18 mouse cellular contexts compared by ENCODE assay signal in the genomic region with DNA sequence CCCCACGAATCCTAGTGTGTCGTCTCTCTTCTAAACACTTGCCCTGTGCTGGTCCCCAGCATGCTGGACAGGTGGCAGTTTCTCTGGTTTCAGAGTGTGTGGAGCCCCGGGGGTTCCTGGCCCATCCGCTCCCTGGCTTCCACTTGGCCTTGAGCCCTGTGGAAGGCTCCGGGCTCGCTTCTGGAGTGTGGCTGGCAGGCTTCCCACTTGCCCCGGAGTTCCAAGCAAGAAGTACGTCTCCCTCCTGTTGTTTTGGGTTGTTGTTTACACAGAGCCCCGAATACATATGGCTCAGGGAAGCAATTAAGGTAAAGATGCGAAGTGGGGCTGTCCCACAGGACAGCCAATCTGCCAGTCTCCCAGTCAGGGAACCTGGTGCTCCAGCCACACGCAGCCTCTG. TPM values are rescaled to one million over a fixed set of nuclear protein-coding genes. Genes with fewer than 3 reads are reported as not detected.
DNase-seq lines count a peak whose midpoint lies in the region; ATAC-seq and TF ChIP-seq lines count a peak whose summit lies in the region.
"Had no signal": no experiment of that assay in that cellular context is flagged by ENCODE, and none has a peak within 500 bp of the region (broad histone marks: within the 10 kb centered on the region; RNA-seq: fewer than 3 reads in every experiment).

No protein-coding gene starts in this region.

- no peaks in the 10 kb centered on the region for H3K36me3 ChIP-seq in heart, embryonic 14.5 days (ENCODE audit: control insufficient read depth, insufficient read depth, low read length)
- H3K36me3 ChIP-seq in heart, embryonic 11.5 days (ENCODE audit: control insufficient read depth, insufficient read depth, low read length): no peaks in the 10 kb centered on the region
- H3K36me3 ChIP-seq in lung, embryonic 14.5 days (ENCODE audit: insufficient read depth): no peaks in the 10 kb centered on the region
- H3K36me3 ChIP-seq in lung, postnatal 0 days (ENCODE audit: insufficient read depth, low read length): no peaks in the 10 kb centered on the region
- H3K36me3 ChIP-seq: liver, embryonic 13.5 days; midbrain, embryonic 13.5 days had no signal

- H3K27me3 ChIP-seq in heart, embryonic 14.5 days (ENCODE audit: control insufficient read depth, insufficient read depth, low read length): no peaks in the 10 kb centered on the region
- peaks cover 10% of the 10 kb centered on the region for H3K27me3 ChIP-seq in heart, embryonic 11.5 days (ENCODE audit: control insufficient read depth, insufficient read depth, low read length)
- no peaks in the 10 kb centered on the region for H3K27me3 ChIP-seq in lung, embryonic 14.5 days (ENCODE audit: insufficient read depth, low read length)
- H3K27me3 ChIP-seq in lung, postnatal 0 days (replicated peaks; ENCODE audit: insufficient read depth, low read length): 0 out of 2 replicates have a peak, but pooled peaks cover 4% of the 10 kb centered on the region
- H3K27me3 ChIP-seq in cerebellum, adult 2 months (ENCODE audit: control insufficient read depth, insufficient read depth, low read length): no peaks in the 10 kb centered on the region

- TF ChIP-seq EP300 in lung, postnatal 0 days (IDR thresholded peaks at IDR 0.05): no peak

- H3K9ac ChIP-seq in heart, embryonic 14.5 days (ENCODE audit: low read length): no peak overlapping the region
- H3K9ac ChIP-seq in heart, embryonic 11.5 days (ENCODE audit: low read depth, low read length): no peak overlapping the region
- H3K9ac ChIP-seq in lung, embryonic 14.5 days: no peak overlapping the region
- H3K9ac ChIP-seq in lung, postnatal 0 days (replicated peaks; ENCODE audit: low read depth): no peak overlapping the region
- H3K9ac ChIP-seq: liver, embryonic 13.5 days; midbrain, embryonic 13.5 days had no signal

- no peak for TF ChIP-seq CTCF in lung, embryonic 14.5 days (IDR thresholded peaks at IDR 0.05; ENCODE audit: low read depth)
- TF ChIP-seq CTCF in lung, postnatal 0 days (IDR thresholded peaks at IDR 0.05): no peak
- no peak for TF ChIP-seq CTCF in cerebellum, adult 2 months (IDR thresholded peaks at IDR 0.05; ENCODE audit: borderline replicate concordance, insufficient read depth, low read depth, low read length)

- no peak overlapping the region for H3K27ac ChIP-seq in heart, embryonic 14.5 days (replicated peaks in 1 of 2; ENCODE audit: control insufficient read depth in 1 of 2, insufficient read depth in 1 of 2, low read depth in 2 of 2, low read length in 2 of 2)
- H3K27ac ChIP-seq in heart, embryonic 11.5 days (ENCODE audit: low read depth, low read length): no peak overlapping the region
- no peak overlapping the region for H3K27ac ChIP-seq in lung, embryonic 14.5 days (ENCODE audit: low read depth)
- H3K27ac ChIP-seq in lung, postnatal 0 days (ENCODE audit: low read length): no peak overlapping the region
- H3K27ac ChIP-seq in cerebellum, adult 2 months (ENCODE audit: insufficient read depth, low read length): no peak overlapping the region
- H3K27ac ChIP-seq: left cerebral cortex, adult 2 months; liver, embryonic 13.5 days; midbrain, embryonic 13.5 days had no signal

- WGBS in heart, embryonic 14.5 days: 26% methylated on average over 11 of the region's 11 CpGs
- WGBS in heart, embryonic 11.5 days (ENCODE audit: insufficient replicate concordance): 35% methylated on average over 11 of the region's 11 CpGs
- WGBS in lung, embryonic 14.5 days: 24% methylated on average over 11 of the region's 11 CpGs
- 19% methylated on average over 11 of the region's 11 CpGs for WGBS in lung, postnatal 0 days
- WGBS in cerebellum, adult 2 months: 1% methylated on average over 11 of the region's 11 CpGs

- TF ChIP-seq POLR2A in cerebellum, adult 2 months (IDR thresholded peaks at IDR 0.05; ENCODE audit: borderline replicate concordance, insufficient read depth, low read length): no peak

- no peaks in the 10 kb centered on the region for H3K9me3 ChIP-seq in heart, embryonic 14.5 days (ENCODE audit: control insufficient read depth, low read length)
- 0 out of 2 replicates have a peak, but pooled peaks cover 3% of the 10 kb centered on the region for H3K9me3 ChIP-seq in heart, embryonic 11.5 days (replicated peaks; ENCODE audit: control insufficient read depth, low read length)
- no peaks in the 10 kb centered on the region for H3K9me3 ChIP-seq in lung, embryonic 14.5 days (ENCODE audit: low read depth, low read length)
- no peaks in the 10 kb centered on the region for H3K9me3 ChIP-seq in lung, postnatal 0 days (ENCODE audit: low read length)
- H3K9me3 ChIP-seq: liver, embryonic 13.5 days; midbrain, embryonic 13.5 days had no signal

- H3K4me1 ChIP-seq in heart, embryonic 14.5 days (ENCODE audit: control insufficient read depth in 2 of 2, insufficient read depth in 2 of 2, low read length in 2 of 2): peaks cover 17 to 22% of the 10 kb centered on the region in 2 experiments
- H3K4me1 ChIP-seq in heart, embryonic 11.5 days (ENCODE audit: control insufficient read depth, insufficient read depth, low read length): peaks cover 4% of the 10 kb centered on the region; the same call in 1 of the 2 replicates
- H3K4me1 ChIP-seq in lung, embryonic 14.5 days (ENCODE audit: insufficient read depth): no peaks in the 10 kb centered on the region
- no peaks in the 10 kb centered on the region for H3K4me1 ChIP-seq in lung, postnatal 0 days (ENCODE audit: insufficient read depth, low read depth, low read length)
- peaks cover 8% of the 10 kb centered on the region for H3K4me1 ChIP-seq in cerebellum, adult 2 months (ENCODE audit: control insufficient read depth, insufficient read depth, low read length)
- H3K4me1 ChIP-seq: liver, embryonic 13.5 days had no signal

- peak overlapping the region; percentile 40 for H3K4me2 ChIP-seq in heart, embryonic 14.5 days (ENCODE audit: low read length)
- no peak overlapping the region for H3K4me2 ChIP-seq in heart, embryonic 11.5 days
- H3K4me2 ChIP-seq in lung, embryonic 14.5 days: peak overlapping the region; percentile 10; the same call in 1 of the 2 replicates
- H3K4me2 ChIP-seq in lung, postnatal 0 days (replicated peaks; ENCODE audit: low read depth, low read length): no peak overlapping the region
- H3K4me2 ChIP-seq: liver, embryonic 13.5 days; midbrain, embryonic 13.5 days had no signal

- DNase-seq in lung, embryonic 14.5 days: peak; percentile 65
- no peak for DNase-seq in lung, postnatal 0 days (ENCODE audit: low spot score)
- DNase-seq in cerebellum, adult 2 months: peak; percentile 66 to 67
- peak; percentile 65 to 80 for DNase-seq in cerebellum, postnatal 10 days
- DNase-seq in spleen, postnatal 10 days (ENCODE audit: low spot score in 2 of 2): no peak
- DNase-seq in layer of hippocampus, adult 18-20 months (ENCODE audit: low spot score in 2 of 2): no peak
- DNase-seq: embryo, embryonic 11 days; kidney, postnatal 4 days; liver, embryonic 13.5 days; right cerebral cortex, postnatal 14 days; thymus, postnatal 14 days had no signal

- no peak overlapping the region for H3K4me3 ChIP-seq in heart, embryonic 14.5 days (ENCODE audit: control insufficient read depth in 1 of 2, insufficient read depth in 1 of 2, low read depth in 1 of 2, low read length in 2 of 2)
- no peak overlapping the region for H3K4me3 ChIP-seq in heart, embryonic 11.5 days (ENCODE audit: low read depth, low read length)
- no peak overlapping the region for H3K4me3 ChIP-seq in lung, embryonic 14.5 days (ENCODE audit: low read depth, low read length)
- no peak overlapping the region for H3K4me3 ChIP-seq in lung, postnatal 0 days (ENCODE audit: low read depth, low read length)
- no peak overlapping the region for H3K4me3 ChIP-seq in cerebellum, adult 2 months (replicated peaks; ENCODE audit: insufficient read depth, low read depth, low read length)
- H3K4me3 ChIP-seq: left cerebral cortex, adult 2 months; liver, embryonic 13.5 days; midbrain, embryonic 13.5 days had no signal

- no peak for ATAC-seq in heart, embryonic 14.5 days (ENCODE audit: insufficient number of reproducible peaks, insufficient read depth, low FRiP score, low read depth)
- ATAC-seq in heart, embryonic 11.5 days (replicated peaks; ENCODE audit: insufficient number of reproducible peaks, low FRiP score, low TSS enrichment): no peak
- 0 out of 2 replicates have a peak, but pooled peaks have one; percentile 38 for ATAC-seq in lung, embryonic 14.5 days (ENCODE audit: insufficient read depth)
- ATAC-seq in lung, postnatal 0 days: no peak
- ATAC-seq: midbrain, embryonic 13.5 days had no signal

RNA-seq across cellular contexts. Expression of a gene that starts 27.0 kb away (rescaled TPM):
- polyA plus RNA-seq in heart, embryonic 14.5 days (2014; fragmentation: Nextera tagmentation; extraction: Ambion mirVana): not detected in 2 replicates
- 0.09 TPM in 1 of 2 replicates, not detected in the other for polyA plus RNA-seq in heart, embryonic 11.5 days (2014; fragmentation: Nextera tagmentation; extraction: Ambion mirVana)
- not detected in 2 replicates for polyA plus RNA-seq in lung, embryonic 14.5 days (2014; fragmentation: Nextera tagmentation; extraction: Ambion mirVana)
- polyA plus RNA-seq in lung, postnatal 0 days (2015; fragmentation: Nextera tagmentation; extraction: Ambion mirVana): not detected in 2 replicates
- polyA plus RNA-seq in cerebellum, adult 2 months (2012; rRNA removed): 38.1 and 38.8 TPM in 2 replicates
- total RNA-seq in layer of hippocampus, adult 18-20 months (2021): under 1 TPM in 1 of 2 experiments, not detected in 1; 0.15 TPM
- total RNA-seq: neutrophil, adult 5-6 weeks had no signal
- polyA plus RNA-seq: gonadal fat pad, adult 2 months; intestine, embryonic 14.5 days; liver, embryonic 13.5 days had no signal

RNA-seq across cellular contexts. Expression of a gene that starts 31.9 kb away (rescaled TPM):
- polyA plus RNA-seq in heart, embryonic 14.5 days (2014; fragmentation: Nextera tagmentation; extraction: Ambion mirVana): 5.9 and 7.0 TPM in 2 replicates
- 6.3 and 7.2 TPM in 2 replicates for polyA plus RNA-seq in heart, embryonic 11.5 days (2014; fragmentation: Nextera tagmentation; extraction: Ambion mirVana)
- polyA plus RNA-seq in lung, embryonic 14.5 days (2014; fragmentation: Nextera tagmentation; extraction: Ambion mirVana): 5.3 and 6.0 TPM in 2 replicates
- polyA plus RNA-seq in lung, postnatal 0 days (2015; fragmentation: Nextera tagmentation; extraction: Ambion mirVana): 4.8 and 5.1 TPM in 2 replicates
- polyA plus RNA-seq in cerebellum, adult 2 months (2012; rRNA removed): 37.1 and 42.8 TPM in 2 replicates
- total RNA-seq in layer of hippocampus, adult 18-20 months (2021): 10 to 100 TPM; 50.4 to 51.6 TPM

RNA-seq across cellular contexts. Expression of a gene that starts 56.0 kb away (rescaled TPM):
- 15.4 and 17.0 TPM in 2 replicates for polyA plus RNA-seq in heart, embryonic 14.5 days (2014; fragmentation: Nextera tagmentation; extraction: Ambion mirVana)
- 19.3 and 21.9 TPM in 2 replicates for polyA plus RNA-seq in heart, embryonic 11.5 days (2014; fragmentation: Nextera tagmentation; extraction: Ambion mirVana)
- polyA plus RNA-seq in lung, embryonic 14.5 days (2014; fragmentation: Nextera tagmentation; extraction: Ambion mirVana): 39.4 and 44.4 TPM in 2 replicates
- 16.1 and 17.5 TPM in 2 replicates for polyA plus RNA-seq in lung, postnatal 0 days (2015; fragmentation: Nextera tagmentation; extraction: Ambion mirVana)
- 7.1 and 7.4 TPM in 2 replicates for polyA plus RNA-seq in cerebellum, adult 2 months (2012; rRNA removed)
- total RNA-seq in layer of hippocampus, adult 18-20 months (2021): 10 to 100 TPM; 14.6 to 15.7 TPM

Comparison
In these comparisons a context has a peak if more than half of its experiments do, and no peak if none do; other contexts are left out.
1. H3K4me2 ChIP-seq: peak in heart, embryonic 14.5 days (single experiment) and lung, embryonic 14.5 days (single experiment); none in heart, embryonic 11.5 days (single experiment) and lung, postnatal 0 days (single experiment).
2. DNase-seq: peak in lung, embryonic 14.5 days (single experiment), cerebellum, adult 2 months (2 of 2) and cerebellum, postnatal 10 days (2 of 2); none in lung, postnatal 0 days (single experiment), spleen, postnatal 10 days (0 of 2) and layer of hippocampus, adult 18-20 months (0 of 2).
3. RNA of a gene that starts 27.0 kb away (polyA plus RNA-seq): 38.1 to 38.8 TPM in cerebellum, adult 2 months; 0.09 TPM in heart, embryonic 11.5 days, not detected in lung, postnatal 0 days, not detected in heart, embryonic 14.5 days and not detected in lung, embryonic 14.5 days; every median in the first group is over 10 times any median in the second.